Mouse (Mus musculus): ENCODE data around the gene Pias4.

The Pias4 gene

GRCm38 (mm10) chr10:81138821-81139528 lies 28.7 kb downstream of the Pias4 start:
- WGBS, result 38% methylated on average over 11 of the region's 11 CpGs

DNA sequence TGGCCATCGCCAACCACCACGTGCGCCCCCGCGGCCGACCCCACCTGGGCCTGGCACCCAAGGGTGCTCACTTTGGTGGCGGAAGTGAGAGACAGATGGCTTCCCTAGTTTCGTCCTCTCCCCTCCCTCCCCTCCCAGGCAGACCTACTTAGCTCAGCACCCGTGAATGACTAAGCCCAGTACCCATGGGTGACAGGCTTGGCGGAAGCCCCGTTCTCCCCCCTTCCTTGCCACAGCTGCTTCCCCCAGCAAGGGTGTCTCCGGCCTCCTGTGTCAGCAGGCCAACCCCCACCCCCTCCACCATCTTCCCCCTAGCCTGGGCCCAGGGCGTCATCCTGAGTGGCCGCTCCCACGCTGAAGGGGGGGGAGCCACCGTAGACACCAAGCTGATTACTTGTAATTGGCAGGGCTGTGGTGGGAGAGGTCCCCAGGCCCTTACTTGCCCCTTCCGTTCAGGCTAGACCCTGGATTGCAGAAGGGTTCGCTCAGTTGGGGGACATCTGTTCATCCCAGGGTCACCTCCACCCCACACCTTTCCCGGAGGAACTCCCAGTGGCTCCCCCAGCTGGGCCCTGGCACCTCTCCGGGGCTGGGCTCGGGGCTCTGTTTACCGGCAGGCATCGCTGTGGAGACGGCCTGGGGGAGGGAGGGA lies 29.5 kb downstream of the Pias4 start:
- WGBS, result 2% methylated on average over 23 of the region's 24 CpGs

DNA sequence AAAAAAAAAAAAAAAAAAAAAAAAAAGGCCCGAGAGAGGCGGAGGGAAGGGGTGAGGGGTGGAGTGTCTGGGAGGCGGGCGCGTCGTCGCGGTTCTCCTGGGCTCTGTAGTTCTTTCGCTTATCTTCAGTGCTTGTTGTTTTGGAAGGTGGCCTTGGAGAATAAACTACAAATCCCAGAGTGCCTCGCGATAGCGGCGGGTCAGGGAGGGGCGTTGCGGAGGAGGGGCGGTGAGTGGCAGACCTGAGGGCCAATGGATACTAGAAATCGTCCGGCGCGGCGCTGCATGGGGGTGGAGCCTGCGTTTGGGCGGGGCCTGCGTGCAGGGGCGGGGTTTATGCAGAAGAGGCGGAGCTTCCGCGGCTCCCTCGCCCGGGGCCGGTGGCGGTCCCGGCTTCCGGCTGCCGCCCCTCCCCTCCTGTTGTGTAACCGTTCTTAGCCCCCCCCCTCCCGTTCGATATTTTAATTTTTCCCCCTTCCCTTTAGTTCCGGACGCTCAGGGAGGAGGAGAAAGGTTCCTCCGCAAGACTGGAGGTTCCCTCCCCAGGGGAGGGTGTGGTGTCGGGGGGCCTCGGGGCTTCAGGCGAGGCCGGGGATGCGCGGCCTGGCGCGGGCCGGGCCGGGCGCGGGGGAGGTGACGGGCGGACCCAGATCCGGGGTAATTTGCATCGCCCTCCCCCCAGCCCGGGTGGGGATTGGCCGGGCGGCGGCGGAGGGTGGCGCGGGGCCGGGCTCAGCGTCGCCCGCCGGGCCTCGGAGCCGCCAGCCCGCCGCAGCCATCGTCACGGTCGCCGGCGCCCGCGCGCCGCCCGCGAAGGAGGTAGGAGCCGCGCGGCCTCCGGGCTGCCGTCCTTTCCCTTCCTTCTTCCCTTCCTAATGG lies 30.2 kb downstream of the Pias4 start:
- under 1% methylated on average over 86 of the region's 89 CpGs for WGBS

GRCm38 (mm10) chr10:81136706-81137231 lies 31.0 kb downstream of the Pias4 start:
- WGBS, result under 1% methylated on average over 49 of the region's 50 CpGs

GRCm38 (mm10) chr10:81135831-81136705 lies 31.7 kb downstream of the Pias4 start:
- WGBS, result 1% methylated on average over 80 of the region's 86 CpGs

DNA sequence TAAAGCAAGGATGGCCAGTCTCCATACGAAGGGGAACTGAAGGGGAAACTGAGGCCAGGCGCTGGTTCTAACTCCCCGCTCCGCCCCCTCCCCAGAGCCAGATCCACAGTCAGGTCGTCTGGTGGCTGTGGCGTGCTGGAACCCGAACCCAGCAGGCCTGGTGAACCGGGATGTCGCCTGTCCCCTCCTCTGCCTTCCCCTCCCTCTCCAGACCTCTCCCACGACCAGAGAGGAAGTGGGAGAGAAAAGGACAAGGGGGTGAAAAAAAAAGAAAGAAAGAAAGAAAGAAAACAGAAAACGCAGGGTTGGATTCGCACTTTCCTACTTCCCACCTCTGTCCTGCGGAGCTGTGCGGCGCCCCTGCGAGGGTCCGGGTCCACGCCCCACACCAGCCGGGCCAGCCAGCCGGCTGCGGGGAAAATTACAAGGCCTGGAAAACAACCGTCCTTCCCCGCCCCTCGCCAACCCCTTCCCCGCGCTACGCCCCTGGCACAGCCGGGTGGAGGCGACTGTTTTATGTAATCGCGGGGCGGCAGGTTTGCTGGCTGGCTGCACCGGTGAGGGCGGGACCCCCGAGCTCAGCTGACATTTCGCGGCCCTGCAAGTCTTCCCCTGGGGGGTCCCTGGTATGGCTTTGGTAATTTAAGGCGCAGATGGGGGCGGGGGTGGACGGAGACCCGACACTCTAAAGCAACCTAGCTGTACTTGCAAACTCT lies 32.6 kb downstream of the Pias4 start, which contains the start of gene Zbtb7a:
TSS of gene Zbtb7a (plus strand) at position 255 of the 716 bp plus-strand sequence.
- WGBS, result 4% methylated on average over 41 of the region's 41 CpGs

DNA sequence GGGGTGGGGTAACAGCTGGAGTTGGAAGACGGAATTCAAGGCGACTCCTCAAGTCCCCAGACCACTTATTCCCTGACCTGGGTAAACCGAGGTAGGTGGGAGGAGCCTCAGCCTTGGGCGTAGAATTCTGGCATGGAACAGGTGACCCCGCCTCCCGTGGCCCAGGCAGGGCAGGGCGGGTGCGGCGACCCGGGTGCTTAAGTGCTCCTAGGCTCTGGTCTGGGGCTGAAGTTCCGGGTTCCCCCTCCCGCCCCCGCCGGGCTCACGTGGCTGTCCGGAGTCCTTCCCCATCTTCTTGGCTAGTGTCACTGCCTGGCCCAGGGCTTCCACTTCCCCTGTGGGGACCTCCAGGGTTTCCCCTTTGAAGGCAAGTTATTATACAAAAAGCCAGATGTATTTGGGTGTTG lies 33.5 kb downstream of the Pias4 start:
- 10% methylated on average over 16 of the region's 16 CpGs for WGBS

- WGBS, result 61% methylated on average over 11 of the region's 11 CpGs
These were observed 44.2 kb downstream of the Pias4 start for GRCm38 (mm10) chr10:81123500-81123899.

GRCm38 (mm10) chr10:81122889-81123288 lies 44.8 kb downstream of the Pias4 start:
- 68% methylated on average over 2 of the region's 2 CpGs for WGBS

DNA sequence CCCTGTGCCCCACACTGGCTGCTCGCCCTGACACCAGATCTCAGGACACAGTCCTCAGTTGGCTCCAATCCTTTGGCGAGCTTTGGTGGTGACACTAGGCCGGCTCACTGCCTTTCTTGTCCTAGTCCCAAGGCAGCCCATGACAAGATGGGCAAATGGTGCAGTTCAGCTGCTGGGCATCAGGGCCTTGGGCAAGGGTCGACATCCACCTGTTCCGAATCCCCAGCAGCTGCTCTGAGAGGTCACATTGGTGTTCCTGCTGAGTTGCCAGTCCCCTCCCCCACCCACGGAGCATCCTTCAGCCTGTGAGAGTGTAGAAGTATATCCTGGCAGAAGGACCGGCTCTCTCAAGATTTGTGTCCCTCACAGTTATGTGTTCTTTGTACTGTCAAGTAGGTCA lies 47.1 kb downstream of the Pias4 start:
- whole genome bisulfite sequencing, result 71% methylated on average over 7 of the region's 7 CpGs

GRCm38 (mm10) chr10:81119625-81120024 lies 48.1 kb downstream of the Pias4 start:
- WGBS, result 81% methylated on average over 10 of the region's 10 CpGs

DNA sequence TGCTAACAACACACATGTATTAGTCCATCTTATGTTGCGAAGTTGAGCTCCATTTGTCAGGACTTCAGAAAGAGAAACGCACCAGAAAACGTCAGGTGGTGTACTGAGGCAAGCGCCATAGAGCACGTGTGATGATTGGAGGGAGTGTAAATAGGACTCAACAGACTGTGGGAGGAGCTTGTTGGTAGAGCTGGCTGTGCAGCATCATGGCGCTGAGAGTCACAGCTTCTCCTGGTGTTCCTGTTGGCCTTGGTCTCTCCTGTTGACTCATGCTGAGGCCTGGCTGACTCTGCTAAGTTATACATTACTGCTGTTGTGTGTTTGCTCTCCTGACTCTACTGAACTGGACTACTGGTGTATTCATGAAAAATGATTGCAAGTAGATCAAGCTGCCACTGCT lies 54.8 kb downstream of the Pias4 start:
- WGBS, result 91% methylated on average over 6 of the region's 6 CpGs

DNA sequence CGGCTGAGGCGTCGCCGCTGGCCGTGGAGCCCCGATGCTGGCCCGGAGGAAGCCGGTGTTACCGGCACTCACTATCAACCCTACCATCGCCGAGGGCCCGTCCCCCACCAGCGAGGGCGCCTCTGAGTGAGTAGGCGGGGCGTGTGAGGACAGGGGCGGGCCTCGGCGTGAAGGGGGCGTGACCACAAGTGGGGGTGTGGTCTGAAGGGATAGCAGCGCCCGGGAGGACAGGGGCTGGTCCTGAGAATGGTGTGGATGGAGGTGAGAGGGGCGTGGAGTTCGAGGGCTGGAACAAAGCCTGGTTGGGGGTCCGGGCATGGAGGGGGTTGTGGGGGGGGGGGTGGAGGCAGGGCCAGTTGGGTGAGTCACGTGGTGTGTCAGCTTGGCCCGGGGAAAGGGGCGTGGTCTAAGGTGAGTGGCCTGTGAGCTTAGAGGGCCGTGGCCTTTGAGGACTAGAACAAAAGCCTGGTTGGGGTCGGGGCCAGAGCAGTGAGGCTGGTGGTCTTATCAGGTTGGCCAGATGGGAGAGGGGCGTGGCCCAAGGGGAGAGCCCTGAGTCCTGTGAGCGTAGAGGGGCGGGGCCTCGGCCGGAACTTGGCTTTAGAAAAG lies 61.5 kb downstream of the Pias4 start:
- WGBS, result under 1% methylated on average over 35 of the region's 35 CpGs

DNA sequence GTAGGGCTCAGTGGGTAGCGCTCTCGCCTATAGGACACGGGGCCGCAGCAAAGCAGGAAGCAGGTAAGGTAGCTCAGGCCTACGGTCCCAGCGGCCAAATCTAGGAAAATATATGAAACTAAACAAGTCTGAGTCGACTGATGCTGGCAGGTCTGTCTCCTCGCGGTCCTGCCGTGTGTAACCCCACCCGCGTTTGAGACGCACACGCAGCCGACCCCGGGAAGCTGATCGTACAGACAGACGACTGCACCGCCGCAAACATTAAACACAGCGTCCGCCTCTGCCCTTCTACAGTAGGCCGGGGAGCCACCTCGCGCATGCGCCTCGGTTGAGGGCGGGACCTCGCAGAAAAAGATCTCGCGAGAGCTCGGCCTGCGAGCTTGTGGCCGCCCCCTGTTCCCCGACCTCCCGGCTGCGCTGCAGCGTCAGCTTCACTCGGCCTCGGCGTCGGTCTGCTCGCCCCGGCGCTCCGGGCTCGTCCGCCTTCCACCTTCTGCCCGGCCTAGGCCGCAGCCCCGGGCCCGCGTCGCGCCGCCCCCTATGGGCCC lies 62.1 kb downstream of the Pias4 start, which contains the start of gene Map2k2:
TSS of gene Map2k2 (plus strand) at position 351 of the 548 bp plus-strand sequence.
- under 1% methylated on average over 56 of the region's 56 CpGs for WGBS
